Mouse (Mus musculus) adipocyte (in vitro differentiated cells): Measurements from ENCODE around the gene Ppp2r2d.

ENCODE experiments used
- DNase-seq: peaks from one replicate; pipeline ENCODE4 v3.0.0-alpha.2; 2016; ENCODE audit warnings: low spot score

Ppp2r2d gene

DNA sequence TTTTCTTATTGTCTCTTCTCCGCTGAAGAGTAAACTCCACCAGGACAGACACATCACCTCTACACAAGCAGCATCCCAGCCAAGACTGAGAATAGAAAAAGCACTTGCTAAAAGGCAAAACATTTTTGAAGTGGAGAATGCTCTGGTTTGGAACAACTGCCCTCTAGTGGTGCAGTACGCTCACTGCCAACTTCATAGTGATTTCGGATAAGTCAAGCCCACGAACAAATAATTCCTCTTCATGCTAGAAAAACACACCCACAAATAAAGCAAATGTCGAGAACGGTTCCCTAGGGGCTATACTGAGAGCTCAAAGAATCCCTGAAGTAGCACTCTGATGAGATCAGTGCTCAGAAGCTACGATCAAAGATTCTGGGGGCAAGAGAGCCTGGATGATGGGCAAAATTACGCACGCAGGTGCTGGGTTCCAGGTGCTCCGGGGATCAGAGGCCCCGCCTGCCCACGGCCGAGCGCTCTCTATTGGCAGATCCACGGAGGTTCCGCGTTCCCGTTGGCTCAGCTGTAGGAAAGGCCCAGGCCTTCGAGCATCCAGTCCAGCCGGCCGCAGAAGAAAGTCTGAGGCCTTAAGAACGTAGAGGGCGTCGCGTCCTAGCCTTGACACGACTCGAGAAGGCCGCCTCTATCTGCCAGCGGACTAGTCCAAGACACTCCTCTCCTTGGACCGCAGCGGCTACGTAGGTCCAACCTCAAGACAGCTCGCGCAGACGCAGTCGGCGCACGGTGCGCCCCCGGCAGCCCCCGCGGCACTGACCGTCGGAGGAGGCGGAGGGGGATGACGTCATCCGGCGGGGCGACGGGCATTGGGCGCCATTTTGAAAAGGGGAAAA, at the start of gene Ppp2r2d, which contains the start of gene Mapk1ip1:
Gene Ppp2r2d, plus strand, starts transcription at position 536 of the 848 bp plus-strand sequence.
Gene Mapk1ip1, minus strand, starts transcription at position 730 of the 848 bp plus-strand sequence.
- DNase-seq, result peak; percentile 92

GRCm38 (mm10) chr7:138803386-138803785, 42.5 kb upstream of the Ppp2r2d start:
- peak; percentile 5 for DNase-seq

DNA sequence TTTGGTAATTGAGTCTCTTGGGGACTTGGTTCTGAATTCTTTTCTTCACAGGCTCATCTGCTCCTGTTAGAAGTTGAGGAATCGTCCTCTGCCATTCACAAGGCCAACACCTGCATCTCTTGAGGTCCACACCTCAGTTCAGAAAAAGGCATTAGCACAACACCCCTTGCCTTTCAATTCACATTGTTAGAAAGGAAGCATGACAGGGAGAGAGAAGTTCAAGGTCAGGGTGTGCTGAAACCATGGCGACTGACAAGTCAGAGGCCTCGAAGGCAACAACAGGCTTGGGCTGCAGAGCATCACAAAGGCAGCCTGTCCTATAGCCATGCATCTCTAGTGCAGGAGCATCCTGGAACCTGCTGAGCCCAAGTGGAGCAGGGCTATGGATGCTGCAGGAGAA, 38.7 kb upstream of the Ppp2r2d start:
- DNase-seq, result no peak

DNA sequence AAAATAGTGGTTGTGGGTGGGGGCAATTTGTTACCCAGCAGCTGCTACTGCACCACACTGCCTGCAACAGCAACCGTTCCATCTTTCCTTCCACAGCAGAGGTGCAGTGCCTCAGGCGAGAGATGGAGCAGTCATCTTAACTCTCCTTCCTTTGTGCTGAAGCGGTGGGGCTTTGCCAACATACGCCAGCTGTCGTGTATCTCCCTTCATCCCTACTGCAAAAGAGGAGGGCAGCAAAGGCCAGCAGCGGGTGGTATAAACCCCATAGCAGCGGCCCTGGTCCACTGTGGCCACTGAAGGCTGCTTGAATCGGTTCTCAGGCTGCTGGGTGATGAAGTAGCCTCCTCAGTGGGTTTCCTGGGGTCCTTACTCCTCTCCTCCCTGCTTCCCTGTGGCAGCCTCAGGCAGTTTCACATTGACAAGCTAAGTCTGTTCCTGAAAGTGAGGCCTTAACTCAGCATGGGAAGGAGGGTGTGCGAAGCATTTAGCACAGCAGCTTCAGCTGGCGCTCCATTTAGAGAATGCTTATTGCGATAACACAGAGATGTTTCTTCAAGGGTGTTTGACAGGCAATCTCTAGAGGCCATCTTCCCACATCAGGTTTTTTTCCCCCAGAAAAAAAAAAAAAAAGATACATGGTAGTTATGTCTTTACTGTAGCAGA, 32.5 kb upstream of the Ppp2r2d start:
- DNase-seq, result no peak

DNA sequence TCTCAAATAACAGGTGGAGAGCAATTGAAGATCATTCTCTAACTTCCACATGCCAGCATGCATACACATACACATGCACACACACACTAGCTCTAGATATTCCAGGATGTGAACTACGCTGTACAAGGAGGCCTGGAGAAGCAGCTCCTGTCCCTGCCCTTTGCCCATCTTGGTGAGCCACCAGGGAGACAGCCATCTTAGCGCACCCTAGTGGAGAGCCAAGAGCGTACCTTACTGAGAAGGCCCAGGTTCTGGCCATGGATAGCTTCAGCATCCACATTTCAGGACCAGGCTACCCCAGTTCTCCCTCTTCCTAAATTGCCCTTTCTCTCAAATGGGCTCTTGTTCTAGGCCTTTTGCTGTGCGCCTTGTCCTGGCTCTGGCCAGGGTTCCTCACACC, 27.6 kb upstream of the Ppp2r2d start:
- DNase-seq, result no peak

DNA sequence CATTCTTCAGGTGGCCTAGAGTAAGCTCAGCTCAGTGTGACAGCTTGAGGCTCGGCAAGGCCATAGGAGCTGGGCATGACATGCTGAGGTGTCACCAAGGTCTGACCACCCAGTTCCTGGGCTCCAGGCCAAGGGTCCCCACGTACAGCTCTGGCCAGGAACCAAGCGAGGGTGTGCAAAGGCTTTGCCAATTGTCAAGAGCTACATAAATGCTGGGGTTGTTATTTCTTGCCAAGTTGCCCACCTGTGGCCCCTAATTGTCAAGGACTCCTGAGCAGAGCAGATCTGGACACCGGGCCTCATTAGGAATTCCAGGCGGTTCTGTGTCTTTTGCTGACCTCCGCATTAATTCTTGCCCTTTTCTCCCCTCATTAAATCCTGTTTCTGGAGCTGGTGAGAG, 21.5 kb upstream of the Ppp2r2d start:
- DNase-seq, result no peak

DNA sequence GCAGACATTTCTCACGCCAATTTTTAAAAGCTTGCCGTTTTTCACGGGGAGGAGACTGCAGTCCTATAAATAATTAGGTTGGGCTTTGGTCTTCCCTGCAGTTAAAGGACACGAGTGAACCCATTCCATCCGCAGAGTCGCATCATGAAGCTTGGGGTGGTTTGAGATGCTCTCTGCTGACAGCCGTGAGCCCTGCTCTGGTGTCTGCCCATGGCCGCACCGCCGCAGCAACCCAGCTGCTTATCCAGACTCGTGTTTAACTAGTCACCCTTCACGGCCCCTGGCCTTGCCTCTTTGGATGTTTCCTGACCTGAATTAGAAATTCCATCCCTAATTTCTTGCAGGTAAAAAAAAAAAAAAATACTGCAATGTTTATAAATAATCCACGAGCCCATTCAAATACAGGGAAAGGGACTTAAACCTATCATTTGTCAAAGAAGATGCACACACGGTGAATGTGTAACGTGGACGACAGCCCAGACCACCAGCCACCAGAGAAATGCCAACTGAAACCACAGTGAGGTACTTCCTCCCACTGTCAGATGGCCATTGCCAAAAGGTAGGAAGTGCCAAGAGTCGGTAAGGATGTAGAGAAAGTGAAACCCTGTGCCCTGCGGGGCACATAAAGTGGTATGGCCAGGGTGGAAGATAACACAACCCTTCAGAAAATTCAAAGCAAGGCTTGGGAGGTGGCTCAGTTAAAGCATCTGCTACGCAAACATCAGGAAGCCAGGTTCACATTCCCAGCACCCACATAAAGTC, 20.7 kb upstream of the Ppp2r2d start:
- DNase-seq, result no peak

- peak; percentile 67 for DNase-seq
Observed at GRCm38 (mm10) chr7:138827812-138828211, 18.1 kb upstream of the Ppp2r2d start.

DNA sequence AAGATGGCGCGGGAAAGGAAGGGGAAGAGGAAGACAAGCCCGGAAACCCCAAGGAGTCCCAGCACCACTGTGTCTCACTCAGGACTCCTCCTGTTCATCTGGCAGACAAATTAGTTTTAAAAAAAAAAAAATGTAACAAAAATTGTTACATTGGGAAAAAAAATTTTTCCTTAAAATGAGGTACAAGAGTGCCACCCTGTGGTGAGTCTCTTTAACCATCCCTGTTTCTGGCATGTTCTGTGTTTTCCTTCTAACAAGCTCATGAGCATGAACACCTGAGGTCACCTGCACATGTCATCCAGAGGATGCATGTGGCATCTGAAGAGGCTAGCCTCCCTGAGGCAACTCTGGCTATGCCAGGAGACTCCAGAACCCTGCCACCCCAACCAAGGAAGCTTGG, 10.9 kb upstream of the Ppp2r2d start:
- DNase-seq, result peak; percentile 24

- peak; percentile 86 for DNase-seq
Observed at GRCm38 (mm10) chr7:138840594-138841021, 5.3 kb upstream of the Ppp2r2d start.

DNA sequence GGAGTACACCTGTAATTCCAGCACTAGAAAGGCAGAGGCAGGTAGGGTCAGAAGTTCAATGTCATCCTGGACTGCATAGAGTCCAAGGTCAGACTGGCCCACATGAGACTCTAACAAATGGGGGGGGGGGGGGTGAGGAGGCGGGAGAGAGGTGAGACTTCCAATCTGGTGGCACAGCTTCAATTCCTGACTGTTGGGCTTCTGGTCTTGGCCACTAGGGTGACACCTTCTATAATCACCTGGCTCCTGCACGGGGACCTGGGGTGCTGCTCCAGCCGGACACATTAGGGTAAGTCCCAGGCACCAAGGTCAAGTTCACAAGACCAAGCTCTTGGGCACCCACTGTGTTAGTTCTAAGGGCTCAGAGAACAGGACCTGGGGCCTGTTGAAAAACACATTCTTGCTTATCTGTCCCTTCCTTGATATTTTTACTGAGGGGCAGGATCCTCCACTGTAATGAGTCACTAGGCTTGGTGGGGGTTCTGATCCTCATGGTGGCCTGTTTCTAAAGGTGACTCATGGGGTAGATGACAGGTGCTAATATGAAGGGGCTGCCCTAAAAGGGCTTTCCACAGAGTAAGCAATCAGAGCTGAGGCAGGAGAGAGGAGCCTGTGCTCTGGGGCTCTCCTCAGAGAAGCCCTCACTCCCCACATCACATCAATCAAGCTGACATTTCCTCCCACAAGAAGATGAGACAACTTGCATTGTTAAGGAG, 4.3 kb upstream of the Ppp2r2d start:
- no peak for DNase-seq

- no peak for DNase-seq
Observed at GRCm38 (mm10) chr7:138843421-138843820, 2.5 kb upstream of the Ppp2r2d start.

DNA sequence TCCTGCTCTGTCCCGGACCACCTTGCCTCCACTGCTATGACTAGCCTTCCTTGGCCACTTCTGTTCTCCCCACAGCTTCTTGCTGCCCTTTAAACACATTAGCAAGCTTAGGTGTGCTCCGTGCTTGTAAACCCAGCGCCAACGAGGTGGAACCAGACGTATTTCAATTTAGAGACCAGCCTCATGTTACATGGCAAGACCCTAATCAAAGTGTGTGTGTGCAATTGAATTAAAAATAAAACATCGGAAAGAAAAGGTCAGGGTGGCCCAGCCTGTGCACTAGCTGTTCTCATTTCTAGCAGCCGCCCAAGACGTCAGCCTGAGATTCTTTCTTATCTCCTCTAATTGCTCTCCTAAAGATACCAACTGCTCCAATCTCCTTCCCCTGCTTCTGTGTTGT, 768 bp upstream of the Ppp2r2d start:
- no peak for DNase-seq

- no peak for DNase-seq
Observed at GRCm38 (mm10) chr7:138846502-138846991, 668 bp downstream of the Ppp2r2d start.

- no peak for DNase-seq
Observed at GRCm38 (mm10) chr7:138847316-138848027, 1.6 kb downstream of the Ppp2r2d start.

GRCm38 (mm10) chr7:138848028-138848920, 2.4 kb downstream of the Ppp2r2d start:
- DNase-seq, result peak; percentile 26

- no peak for DNase-seq
Observed at GRCm38 (mm10) chr7:138850083-138850482, 4.2 kb downstream of the Ppp2r2d start.

- DNase-seq, result peak; percentile 23
Observed at GRCm38 (mm10) chr7:138853417-138854031, 7.6 kb downstream of the Ppp2r2d start.

- no peak for DNase-seq
Observed at GRCm38 (mm10) chr7:138854201-138854600, 8.3 kb downstream of the Ppp2r2d start.
